Mouse (Mus musculus) layer of hippocampus, adult 11-12 months (tissue): ENCODE data around the gene Zfp385b.
"Not testable (repeated sequence)": the region's sequence is repeated elsewhere in the genome, so short reads cannot be mapped to it uniquely, and the experiment has no call there.

Source experiments
- DNase-seq: peaks from one replicate; pipeline ENCODE4 v3.0.0; 2022; ENCODE audit warnings: low spot score

The Zfp385b gene

DNA sequence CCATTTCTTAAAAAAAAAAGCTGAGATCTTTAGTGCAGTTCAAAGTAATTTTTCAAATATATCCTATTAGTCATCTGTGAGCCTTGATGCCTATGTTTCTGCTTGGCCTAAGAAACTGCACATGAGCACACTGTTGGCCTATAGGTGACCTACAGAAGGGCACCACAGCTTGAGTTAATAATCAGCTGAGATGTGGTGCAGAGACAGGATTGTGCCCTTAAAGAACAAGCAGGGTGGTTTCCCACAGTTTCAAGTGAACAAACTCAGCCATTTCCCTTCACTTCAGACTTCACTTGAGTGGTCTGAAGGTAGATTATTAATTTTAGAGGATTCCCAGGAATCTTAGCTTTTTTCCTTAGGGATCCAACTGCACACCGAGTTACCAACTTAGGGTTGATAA lies 362.3 kb downstream of the Zfp385b start:
- no peak for DNase-seq

DNA sequence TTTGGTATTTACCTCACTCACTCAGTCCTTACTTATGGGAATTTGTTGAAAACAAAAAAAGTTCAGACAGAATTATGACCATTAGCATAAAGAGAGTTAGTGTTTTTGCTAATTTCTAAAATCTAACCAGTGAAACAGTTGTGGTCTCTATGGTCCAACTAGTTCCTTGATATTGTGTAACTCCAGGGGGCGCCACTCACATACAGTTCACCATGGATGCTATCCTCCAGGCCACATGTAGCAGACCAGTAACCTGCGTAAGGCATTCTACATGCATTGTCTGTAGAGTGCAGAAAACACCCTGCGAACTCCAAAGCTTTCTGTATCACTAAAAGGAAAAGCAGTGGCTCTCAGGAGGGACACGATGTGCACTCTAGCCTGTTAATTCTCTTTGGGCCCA lies 362.8 kb downstream of the Zfp385b start:
- peak; percentile 45 for DNase-seq

DNA sequence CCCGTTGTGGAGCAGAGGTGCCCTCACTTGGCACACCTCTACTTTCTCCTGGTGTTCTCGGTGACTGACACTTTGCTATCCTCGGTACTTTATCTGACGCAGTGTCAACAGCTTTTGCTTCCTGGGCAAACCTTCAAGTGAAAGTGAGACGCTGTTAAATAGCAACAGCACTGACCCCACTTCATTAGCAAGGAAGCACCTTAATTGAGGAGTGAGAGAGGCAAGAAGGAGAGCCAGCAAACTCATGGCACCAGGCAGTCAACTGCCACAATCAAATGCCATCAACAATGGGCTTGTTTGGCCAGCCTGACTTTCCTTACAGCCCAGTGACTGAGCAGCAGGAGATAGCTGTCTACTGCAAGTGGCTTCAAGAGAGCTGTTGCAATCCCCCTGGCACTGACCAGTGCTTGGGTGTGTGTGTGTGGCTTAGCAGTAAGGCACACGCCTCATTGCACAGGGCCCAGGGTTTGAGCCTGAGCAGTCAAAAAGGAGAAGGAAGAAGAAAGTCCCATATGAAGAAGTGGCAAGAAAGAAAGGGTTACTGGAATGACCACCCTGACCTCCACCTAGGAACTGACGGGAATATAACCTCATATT lies 365.0 kb downstream of the Zfp385b start:
- no peak for DNase-seq

DNA sequence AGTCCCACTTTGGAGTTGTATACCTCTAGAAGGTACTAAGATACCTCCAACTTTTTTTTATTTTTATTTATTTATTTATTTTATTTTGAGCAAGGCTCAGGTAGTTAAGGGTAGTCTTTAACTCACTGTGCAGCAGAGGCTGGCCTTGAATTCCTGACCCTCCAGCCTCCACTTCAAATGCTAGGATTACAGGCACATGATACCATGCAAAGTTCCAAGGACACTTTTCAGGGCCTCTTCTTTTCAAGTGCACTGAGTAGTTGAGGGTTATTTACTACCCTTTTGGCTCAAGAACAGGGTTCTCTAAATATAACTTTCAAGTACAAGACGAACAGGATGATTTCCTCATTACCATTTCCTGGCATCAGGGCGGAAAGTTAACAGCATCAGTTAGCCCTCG lies 365.7 kb downstream of the Zfp385b start:
- no peak for DNase-seq

- DNase-seq, result not testable (repeated sequence)
Observed at GRCm38 (mm10) chr2:77450017-77450416, 369.4 kb downstream of the Zfp385b start.

DNA sequence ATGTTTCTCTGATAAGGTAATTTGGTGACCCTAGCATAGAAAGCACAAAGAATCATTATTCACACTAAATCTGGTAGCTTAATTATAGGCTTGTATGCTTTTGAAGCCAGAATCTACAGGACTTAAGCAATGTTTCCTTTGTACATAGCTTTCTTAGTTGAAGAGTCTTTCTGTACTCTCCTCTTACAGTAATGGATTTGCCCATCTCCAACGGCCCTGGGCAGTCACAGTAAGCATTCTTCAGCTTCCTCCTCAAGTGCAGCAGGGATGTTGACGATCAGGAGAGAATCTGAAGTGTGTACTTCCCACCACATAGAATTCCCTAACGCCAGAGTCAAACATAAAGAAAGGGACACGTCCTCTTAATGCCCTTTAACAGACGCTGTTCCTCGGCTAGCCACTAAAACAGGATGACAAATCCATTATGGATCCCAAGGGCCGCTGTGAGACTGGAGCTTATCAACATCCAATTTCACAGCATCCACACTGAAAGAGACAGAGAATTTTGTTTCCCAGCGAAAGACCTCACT lies 370.4 kb downstream of the Zfp385b start:
- no peak for DNase-seq

DNA sequence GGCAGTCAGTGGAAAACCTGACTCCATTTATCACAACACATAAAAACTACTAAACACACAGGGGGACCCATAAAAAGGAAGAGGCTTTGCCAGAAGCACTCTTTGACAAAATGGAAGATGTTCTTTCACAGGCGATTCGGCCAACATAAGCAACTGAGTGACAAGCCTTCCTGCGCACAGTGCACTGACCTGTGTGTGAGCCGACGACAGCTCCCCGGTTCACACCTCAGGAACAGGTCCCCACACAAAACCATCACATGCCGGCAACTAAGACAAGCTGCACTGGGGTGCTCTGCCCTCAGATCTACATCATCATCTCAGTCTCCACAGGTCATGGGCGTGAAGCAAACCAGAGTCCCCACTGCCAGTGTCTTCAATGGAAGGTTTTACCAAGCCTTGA lies 375.2 kb downstream of the Zfp385b start:
- DNase-seq, result no peak

DNA sequence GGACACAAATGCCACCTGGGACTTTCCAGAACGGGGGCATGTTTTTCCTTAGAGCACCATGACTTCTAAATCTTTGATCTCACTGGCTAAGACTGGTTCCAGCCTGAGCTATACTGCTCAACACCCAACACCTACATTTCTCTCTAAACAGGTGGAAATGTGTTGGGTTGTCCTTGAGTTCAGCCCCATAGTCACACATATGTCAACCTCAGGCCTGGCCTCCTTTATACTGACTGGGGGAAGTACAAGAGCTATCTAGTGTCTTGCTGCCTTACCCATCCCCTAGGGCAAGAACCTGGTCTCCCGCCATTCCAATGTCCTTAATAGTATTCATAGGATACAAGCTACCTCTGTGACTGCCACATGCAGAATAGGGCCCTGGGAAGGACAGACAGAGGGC lies 378.8 kb downstream of the Zfp385b start:
- DNase-seq, result no peak

DNA sequence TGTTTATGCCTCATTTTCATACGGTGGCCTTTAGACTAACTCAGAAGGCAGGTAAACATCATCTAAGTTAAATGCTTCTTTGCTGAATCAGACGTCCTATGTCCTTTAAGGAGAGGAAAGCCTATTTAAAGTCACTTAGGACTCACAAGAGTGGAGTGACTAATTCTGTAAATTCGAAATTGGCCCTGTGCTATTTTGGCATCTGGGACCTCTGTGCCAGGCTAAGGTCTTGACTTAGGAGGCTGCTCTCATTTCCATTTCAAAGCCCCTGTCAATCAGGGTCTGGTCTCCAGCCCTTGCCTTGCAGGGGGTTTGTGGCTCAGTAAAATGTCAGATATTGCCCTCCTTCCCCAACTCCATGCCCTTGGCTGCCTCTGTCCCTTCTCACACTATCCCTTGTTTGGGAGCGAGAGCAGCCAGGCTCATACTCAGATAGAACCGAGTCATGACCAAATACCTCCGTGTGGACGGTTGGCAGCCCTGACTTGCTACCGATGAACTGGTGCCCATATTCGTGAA lies 383.1 kb downstream of the Zfp385b start:
- no peak for DNase-seq

DNA sequence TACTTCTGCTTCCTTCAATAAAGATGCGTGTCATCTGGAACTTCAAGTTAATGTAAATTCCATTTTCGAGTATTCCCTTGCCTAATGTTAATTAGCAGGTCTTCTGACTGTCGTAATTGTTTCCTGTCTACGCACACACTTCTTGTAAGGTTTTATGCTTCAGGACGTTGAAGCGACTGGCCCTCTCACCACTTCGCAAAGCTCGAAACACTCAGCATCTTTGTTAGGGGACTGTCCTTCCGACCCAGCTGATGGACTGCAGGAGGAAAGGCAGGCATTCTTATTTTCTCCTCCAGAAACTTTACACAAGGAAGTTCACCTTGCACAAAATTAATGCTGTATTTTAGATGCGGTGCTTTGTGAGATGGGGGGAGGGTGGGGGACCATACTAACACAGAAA lies 400.0 kb downstream of the Zfp385b start:
- DNase-seq, result no peak

- DNase-seq, result no peak
Observed at GRCm38 (mm10) chr2:77418078-77418477, 401.4 kb downstream of the Zfp385b start.

DNA sequence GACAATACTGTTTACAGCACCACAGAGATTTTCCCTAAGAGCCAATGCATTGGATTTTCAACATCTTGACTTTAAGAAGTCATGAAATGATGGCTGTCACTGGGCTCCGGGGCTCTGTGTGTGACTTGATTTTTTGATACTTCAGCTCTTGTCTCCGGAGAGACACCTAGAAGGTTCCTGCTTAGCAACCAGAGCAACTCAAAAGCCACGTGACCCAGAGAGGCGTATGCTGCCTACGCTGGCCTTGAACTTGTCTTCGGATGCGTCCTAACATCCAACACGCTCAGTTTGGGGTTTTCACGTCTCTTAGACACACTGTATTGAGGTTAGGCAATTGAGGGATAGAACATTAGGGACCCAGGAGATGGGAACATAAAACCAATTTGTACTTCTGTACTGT lies 407.3 kb downstream of the Zfp385b start:
- no peak for DNase-seq

GRCm38 (mm10) chr2:77411612-77412011 lies 407.8 kb downstream of the Zfp385b start:
- DNase-seq, result no peak

DNA sequence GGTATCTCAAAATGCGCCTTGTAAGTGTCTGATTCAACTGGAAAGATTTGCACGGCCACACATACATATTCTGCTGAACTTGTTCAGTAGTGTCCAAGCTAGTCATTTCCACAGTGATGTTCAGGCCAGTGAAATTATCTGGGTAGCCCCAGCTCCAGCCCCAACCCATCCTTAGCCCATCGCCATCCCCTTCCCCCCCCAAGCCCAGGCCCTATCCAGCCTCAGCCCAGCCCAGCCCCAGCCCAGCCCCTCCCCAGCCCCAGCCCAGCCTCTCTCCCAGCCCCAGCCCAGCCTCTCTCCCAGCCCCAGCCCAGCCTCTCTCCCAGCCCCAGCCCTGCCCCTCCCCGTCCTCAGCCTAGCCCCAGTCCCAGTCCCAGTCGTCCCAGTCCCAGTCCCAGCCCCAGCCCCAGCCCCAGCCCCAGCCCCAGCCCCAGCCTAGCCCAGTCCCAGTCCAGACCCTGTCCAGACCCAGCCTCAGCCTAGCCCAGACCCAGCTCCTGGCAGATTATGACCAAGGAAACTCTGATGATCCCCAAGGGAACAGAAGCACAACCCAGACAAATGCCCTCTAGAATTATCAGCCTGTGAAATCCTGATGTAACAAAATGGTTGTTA lies 409.8 kb downstream of the Zfp385b start:
- no peak for DNase-seq

GRCm38 (mm10) chr2:77408972-77409371 lies 410.5 kb downstream of the Zfp385b start:
- no peak for DNase-seq

DNA sequence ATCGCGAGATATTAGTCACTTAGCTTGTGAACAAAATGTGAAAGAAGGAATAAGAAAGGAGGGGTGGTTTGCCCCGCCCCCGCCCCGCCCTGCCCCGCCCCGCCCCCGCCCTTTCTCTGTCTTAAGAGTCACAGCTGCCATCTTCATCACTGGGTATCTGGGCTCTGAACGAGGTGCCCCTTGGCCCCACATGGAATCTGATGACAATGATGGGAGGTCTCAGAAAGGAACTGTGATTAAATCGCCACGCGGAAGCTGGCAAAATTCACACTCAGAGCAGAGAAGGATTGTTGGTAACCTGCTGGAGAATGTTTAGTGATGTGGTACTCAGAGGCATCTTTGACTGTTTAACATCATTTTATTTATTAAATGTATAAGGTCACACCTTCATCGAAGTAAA lies 417.1 kb downstream of the Zfp385b start:
- no peak for DNase-seq

DNA sequence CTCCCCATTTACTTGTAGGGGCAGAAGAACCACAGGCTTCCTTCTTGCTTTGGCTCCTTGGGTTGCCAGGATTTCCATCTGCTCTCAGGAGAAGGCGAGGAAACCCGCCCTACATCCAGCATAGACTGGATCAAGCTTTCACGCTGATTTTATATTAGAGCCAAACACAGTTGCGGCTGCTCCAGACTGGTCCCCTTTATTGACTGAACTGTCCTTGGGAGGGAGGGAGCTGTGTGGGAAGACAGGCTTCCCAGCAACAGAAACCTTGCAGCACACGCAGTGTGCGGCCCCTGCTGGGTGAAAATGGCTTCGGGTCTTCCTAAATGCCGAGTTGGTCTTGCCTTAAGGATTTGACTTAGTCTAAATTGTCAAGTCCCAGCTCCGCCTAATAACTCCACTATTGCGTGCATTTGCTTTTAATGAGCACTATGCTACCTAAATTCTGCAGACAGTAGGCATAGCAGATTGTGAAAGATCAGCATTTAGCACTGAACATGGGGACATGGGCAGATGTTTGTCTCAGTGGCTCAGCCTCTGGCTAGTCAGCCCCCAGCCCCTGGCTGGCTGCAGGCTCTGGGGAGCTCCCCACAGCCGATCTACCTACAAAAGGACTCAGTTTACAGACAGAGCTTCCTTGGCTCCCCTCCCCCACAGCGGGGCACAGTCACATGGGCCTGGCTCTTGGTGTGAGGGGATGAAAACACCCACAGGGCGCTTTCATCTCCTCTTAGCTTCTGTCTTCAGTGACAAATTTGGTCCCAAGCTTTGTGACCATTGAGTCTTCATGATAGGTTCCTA lies 417.8 kb downstream of the Zfp385b start:
- peak; percentile 23 for DNase-seq

DNA sequence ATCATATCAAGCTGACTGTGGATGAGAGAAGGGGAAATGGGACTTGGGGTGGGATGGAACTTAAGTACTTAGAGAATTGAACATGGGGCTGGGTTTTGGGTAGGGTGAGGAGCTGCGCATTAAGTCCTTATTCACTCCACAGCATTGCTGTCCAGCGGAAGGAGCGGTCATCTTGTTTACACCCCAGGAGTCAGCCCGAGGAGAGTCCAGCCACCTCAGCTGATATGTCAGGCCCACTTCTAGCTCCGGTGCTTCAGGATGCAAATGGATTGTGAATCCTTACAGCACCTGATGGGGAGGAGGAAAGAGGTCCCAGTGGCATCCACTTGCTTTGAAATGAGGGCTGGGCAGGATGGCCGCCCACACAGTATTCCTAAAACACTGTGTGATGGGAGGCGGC lies 425.6 kb downstream of the Zfp385b start:
- no peak for DNase-seq

DNA sequence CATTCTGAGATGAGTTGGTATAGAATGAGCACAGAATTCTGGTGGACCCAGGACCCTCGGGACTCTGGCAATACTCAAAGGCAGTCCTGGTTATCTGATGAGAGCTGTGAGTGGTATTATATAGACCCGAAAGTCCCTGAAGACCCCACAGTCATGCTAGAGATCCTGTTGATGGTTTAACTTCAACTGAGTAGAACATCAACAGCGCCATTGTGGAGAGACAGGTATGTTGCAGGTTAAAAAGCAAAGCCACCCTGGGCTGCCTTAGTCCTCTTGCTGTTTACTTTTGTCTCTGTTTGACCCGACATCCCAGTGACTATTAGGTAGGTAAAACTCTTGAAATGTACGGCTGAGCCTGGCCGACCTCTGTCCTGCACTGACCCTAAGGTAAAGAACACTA lies 431.3 kb downstream of the Zfp385b start:
- no peak for DNase-seq

GRCm38 (mm10) chr2:77386515-77386914 lies 432.9 kb downstream of the Zfp385b start:
- DNase-seq, result peak; percentile 46

GRCm38 (mm10) chr2:77382766-77383165 lies 436.7 kb downstream of the Zfp385b start:
- DNase-seq, result no peak

DNA sequence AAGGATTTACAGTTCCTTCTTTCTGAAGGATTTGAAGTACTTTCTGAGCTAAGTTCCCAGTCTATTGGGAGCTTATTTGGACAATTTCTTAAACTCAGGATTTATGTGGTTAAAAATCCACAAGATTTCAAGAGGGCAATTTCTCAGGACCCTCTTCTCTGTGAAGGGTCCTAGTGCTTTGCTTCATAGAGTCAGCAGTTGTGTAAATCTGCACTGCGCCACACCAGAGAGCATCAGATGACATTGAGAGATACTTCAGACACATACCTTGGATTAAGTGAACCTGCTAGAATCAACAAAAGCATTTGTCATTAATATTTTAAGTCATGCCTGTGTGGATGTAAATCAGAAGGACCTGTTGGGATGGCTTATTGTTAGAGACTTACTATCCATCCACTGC lies 439.5 kb downstream of the Zfp385b start:
- DNase-seq, result no peak

GRCm38 (mm10) chr2:77379332-77379731 lies 440.1 kb downstream of the Zfp385b start:
- no peak for DNase-seq
